Mouse (Mus musculus) spleen, adult 2 months (tissue): ENCODE data around the gene Slc9a2. TPM values are rescaled to one million over a fixed set of nuclear protein-coding genes. Genes with fewer than 3 reads are reported as not detected.
"Not testable (repeated sequence)": the region's sequence is repeated elsewhere in the genome, so short reads cannot be mapped to it uniquely, and the experiment has no call there.

Source experiments
- DNase-seq, 2 experiments: peaks; one replicate each; pipeline versions ENCODE4 v3.0.0 to v3.0.0-alpha.2; 2012 to 2021; ENCODE audit warnings: low spot score in 2 of 2, low read depth in 1 of 2
- H3K27ac ChIP-seq: fragments of 200-500 bp; 2 replicates; pipeline ENCODE4 v1.5.1; 2012; ENCODE audit warnings: low read length, inconsistent platforms; ENCODE audit not compliant: insufficient read depth
- H3K27me3 ChIP-seq: fragments of 200-500 bp; 2 replicates; pipeline ENCODE4 v1.6.1; 2012; ENCODE audit warnings: mild to moderate bottlenecking, moderate library complexity, low read length, inconsistent platforms; ENCODE audit not compliant: control insufficient read depth, insufficient read depth
- H3K36me3 ChIP-seq: fragments of 200-500 bp; 2 replicates; pipeline ENCODE4 v1.6.1; 2012; ENCODE audit warnings: mild to moderate bottlenecking, low read length, inconsistent platforms; ENCODE audit not compliant: control insufficient read depth, insufficient read depth
- H3K4me1 ChIP-seq: fragments of 200-500 bp; 2 replicates; pipeline ENCODE4 v1.6.1; 2011; ENCODE audit warnings: inconsistent platforms; ENCODE audit not compliant: control insufficient read depth, insufficient read depth, insufficient read length
- H3K4me3 ChIP-seq: fragments of 200-500 bp; 2 replicates; pipeline ENCODE4 v1.5.1; 2011; ENCODE audit warnings: mild to moderate bottlenecking, inconsistent platforms; ENCODE audit not compliant: insufficient read depth, insufficient read length; ENCODE audit errors: extremely low read depth
- CTCF ChIP-seq: fragments of 200-500 bp; IDR thresholded peaks from 2 replicates; pipeline ENCODE4 v1.5.1; 2011; ENCODE audit warnings: mild to moderate bottlenecking, inconsistent platforms; ENCODE audit not compliant: insufficient read depth, insufficient read length, insufficient replicate concordance; ENCODE audit errors: extremely low read depth
- POLR2A ChIP-seq: fragments of 200-500 bp; IDR thresholded peaks from 2 replicates; pipeline ENCODE4 v1.6.1; 2011; ENCODE audit warnings: low read depth, low read length, inconsistent platforms
- WGBS: fragments of 180-500 bp; shearing (Covaris S2); methylation state at CpG from one replicate; pipeline ENCODE4 v1.1.7; 2018; 5-methylcytosine and 5-hydroxymethylcytosine counted together
- polyA plus RNA-seq: library from polyadenylated mRNA; depleted of rRNA; stranded (reverse); fragments of >200 nt; gene quantifications from 2 replicates; pipeline ENCODE4 v1.2.3, GENCODE M21; 2012

Slc9a2 gene
- polyA plus RNA-seq, 1 experiment: 0.09 TPM

- no peak for DNase-seq
- WGBS: 79% methylated on average over 9 of the region's 9 CpGs
- no peak overlapping the region for H3K4me3 ChIP-seq
- H3K27ac ChIP-seq: no peak overlapping the region
- H3K36me3 ChIP-seq: no peaks in the 10 kb centered on the region
- no peaks in the 10 kb centered on the region for H3K4me1 ChIP-seq
- TF ChIP-seq POLR2A (no peak), CTCF (no peak)
- H3K27me3 ChIP-seq: no peaks in the 10 kb centered on the region
Observed at GRCm38 (mm10) chr1:40714950-40715349, 34.6 kb downstream of the Slc9a2 start.

GRCm38 (mm10) chr1:40726051-40726450 is 45.7 kb downstream of the Slc9a2 start:
- Histone ChIP-seq H3K4me3 (no peak overlapping the region), H3K27me3 (no peaks in the 10 kb centered on the region), H3K4me1 (no peaks in the 10 kb centered on the region), H3K27ac (no peak overlapping the region), H3K36me3 (no peaks in the 10 kb centered on the region)
- 91% methylated on average over 10 of the region's 10 CpGs for WGBS
- no peak for TF ChIP-seq POLR2A
- TF ChIP-seq CTCF: no peak
- no peak for DNase-seq

- no peak for DNase-seq
- Histone ChIP-seq H3K4me1 (no peaks in the 10 kb centered on the region), H3K4me3 (no peak overlapping the region), H3K27me3 (no peaks in the 10 kb centered on the region), H3K27ac (no peak overlapping the region), H3K36me3 (no peaks in the 10 kb centered on the region)
- 80% methylated on average over 7 of the region's 7 CpGs for WGBS
- TF ChIP-seq CTCF (no peak), POLR2A (no peak)
Observed at GRCm38 (mm10) chr1:40727404-40727803, 47.0 kb downstream of the Slc9a2 start.

- H3K27ac ChIP-seq: no peak overlapping the region
- H3K4me3 ChIP-seq: no peak overlapping the region
- WGBS: 94% methylated on average over 1 of the region's 1 CpGs
- H3K36me3 ChIP-seq: no peaks in the 10 kb centered on the region
- no peaks in the 10 kb centered on the region for H3K27me3 ChIP-seq
- no peaks in the 10 kb centered on the region for H3K4me1 ChIP-seq
- no peak for DNase-seq
- TF ChIP-seq CTCF (no peak), POLR2A (no peak)
Observed at GRCm38 (mm10) chr1:40728636-40729035, 48.3 kb downstream of the Slc9a2 start.

GRCm38 (mm10) chr1:40737671-40738070 is 57.3 kb downstream of the Slc9a2 start:
- Histone ChIP-seq H3K4me1 (no peaks in the 10 kb centered on the region), H3K27me3 (no peaks in the 10 kb centered on the region), H3K27ac (no peak overlapping the region), H3K4me3 (no peak overlapping the region), H3K36me3 (no peaks in the 10 kb centered on the region)
- 49% methylated on average over 8 of the region's 8 CpGs for WGBS
- TF ChIP-seq CTCF: no peak
- TF ChIP-seq POLR2A: no peak
- no peak for DNase-seq

GRCm38 (mm10) chr1:40738246-40738645 is 57.9 kb downstream of the Slc9a2 start:
- 94% methylated on average over 9 of the region's 9 CpGs for WGBS
- DNase-seq: not testable (repeated sequence)

GRCm38 (mm10) chr1:40740739-40741138 is 60.4 kb downstream of the Slc9a2 start:
- TF ChIP-seq CTCF (no peak), POLR2A (no peak)
- H3K4me1 ChIP-seq: no peaks in the 10 kb centered on the region
- H3K4me3 ChIP-seq: no peak overlapping the region
- H3K27me3 ChIP-seq: no peaks in the 10 kb centered on the region
- 88% methylated on average over 2 of the region's 2 CpGs for WGBS
- no peak overlapping the region for H3K27ac ChIP-seq
- DNase-seq: no peak
- H3K36me3 ChIP-seq: no peaks in the 10 kb centered on the region

More at GRCm38 (mm10) chr1:40738246-40738645, 57.9 kb downstream of the Slc9a2 start:
- H3K4me1 ChIP-seq, H3K36me3 ChIP-seq, H3K27me3 ChIP-seq, H3K4me3 ChIP-seq, H3K27ac ChIP-seq: not testable (repeated sequence)

GRCm38 (mm10) chr1:40746089-40746488 is 65.7 kb downstream of the Slc9a2 start:
- TF ChIP-seq POLR2A (no peak), CTCF (no peak)
- DNase-seq: no peak
- WGBS: 59% methylated on average over 5 of the region's 5 CpGs
- Histone ChIP-seq H3K4me3 (no peak overlapping the region), H3K27ac (no peak overlapping the region), H3K27me3 (no peaks in the 10 kb centered on the region), H3K36me3 (no peaks in the 10 kb centered on the region), H3K4me1 (no peaks in the 10 kb centered on the region)
